Comparison of ENCODE assay signal across 11 mouse cellular contexts in the genomic region with DNA sequence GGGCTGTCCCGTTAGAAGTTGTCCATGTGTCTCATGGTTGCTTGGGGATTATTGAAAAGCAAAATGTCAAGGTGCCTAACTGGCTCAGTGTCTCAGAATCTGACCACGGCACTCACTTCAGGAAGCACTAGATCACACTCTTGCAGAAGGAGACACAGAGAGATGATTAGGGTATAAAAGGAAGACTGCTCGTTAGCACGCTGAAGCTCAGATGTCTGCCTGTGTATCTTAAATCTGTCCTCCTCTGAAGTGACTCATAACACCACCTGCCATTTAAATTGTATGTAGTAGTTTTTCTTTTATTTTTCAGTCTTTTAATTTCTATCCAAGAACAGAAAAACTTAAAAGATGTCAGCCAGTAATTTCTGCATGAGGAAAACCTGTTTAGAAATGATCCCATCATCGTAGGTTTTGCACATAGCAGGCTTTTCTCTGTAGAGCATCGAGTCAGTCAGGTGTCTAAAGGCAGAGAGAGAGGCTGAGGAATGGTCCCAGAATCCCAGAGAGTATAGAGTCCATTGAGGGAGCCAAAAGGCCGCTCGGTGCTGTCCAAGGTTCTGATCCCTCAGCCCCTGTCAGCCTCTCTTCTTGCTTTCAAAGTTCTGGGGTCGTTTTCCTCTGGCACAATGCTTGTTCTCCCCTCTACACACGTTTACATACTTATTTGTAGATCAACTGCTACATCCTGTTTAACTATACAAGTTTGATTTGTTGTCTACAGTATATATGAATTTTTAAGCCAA. TPM values are rescaled to one million over a fixed set of nuclear protein-coding genes. Genes with fewer than 3 reads are reported as not detected.
DNase-seq lines count a peak whose midpoint lies in the region; ATAC-seq lines count a peak whose summit lies in the region.
"Had no signal": no experiment of that assay in that cellular context is flagged by ENCODE, and none has a peak within 500 bp of the region (broad histone marks: within the 10 kb centered on the region; RNA-seq: fewer than 3 reads in every experiment).

No protein-coding gene starts in this region.

- ATAC-seq in hindbrain, embryonic 14.5 days (ENCODE audit: low FRiP score) = no peak
- ATAC-seq in monocyte, adult 5-6 weeks (replicated peaks; ENCODE audit: insufficient number of reproducible peaks, low FRiP score, low TSS enrichment, poor library complexity, severe bottlenecking) = no peak

- H3K27me3 ChIP-seq in hindbrain, embryonic 14.5 days (ENCODE audit: control insufficient read depth, insufficient read depth, low read length) = no peaks in the 10 kb centered on the region

- H3K36me3 ChIP-seq in hindbrain, embryonic 14.5 days (replicated peaks; ENCODE audit: control insufficient read depth, insufficient read depth) = peaks cover 62% of the 10 kb centered on the region

- peaks cover 34% of the 10 kb centered on the region for H3K4me1 ChIP-seq in hindbrain, embryonic 14.5 days (replicated peaks; ENCODE audit: control insufficient read depth, insufficient read depth, low read length)

- WGBS in hindbrain, embryonic 14.5 days = 31% methylated on average over 10 of the region's 10 CpGs

- H3K9me3 ChIP-seq in hindbrain, embryonic 14.5 days (ENCODE audit: control insufficient read depth, low read length) = no peaks in the 10 kb centered on the region

- no peak overlapping the region for H3K9ac ChIP-seq in hindbrain, embryonic 14.5 days

- H3K4me3 ChIP-seq in hindbrain, embryonic 14.5 days (replicated peaks; ENCODE audit: low read length) = no peak overlapping the region
- H3K4me3 ChIP-seq: erythroblast, embryonic 14.5 days had no signal

- H3K27ac ChIP-seq in hindbrain, embryonic 14.5 days = peak overlapping the region; percentile 69

- peak; percentile 20 for DNase-seq in ovary, postnatal 14 days (ENCODE audit: low spot score)
- DNase-seq in ovary, postnatal 10 days (ENCODE audit: low spot score) = no peak
- peak; percentile 39 for DNase-seq in embryo, embryonic 11.5 days (ENCODE audit: low read depth, low spot score)
- no peak for DNase-seq in hindbrain, embryonic 14.5 days (ENCODE audit: low spot score)
- DNase-seq in retina, embryonic 14.5 days (ENCODE audit: low spot score) = peak; percentile 67
- DNase-seq in left cerebral cortex, adult 8-10 months (ENCODE audit: low spot score in 2 of 2) = no peak
- DNase-seq: kidney, adult 11 months had no signal

- H3K4me2 ChIP-seq in hindbrain, embryonic 14.5 days (replicated peaks) = no peak overlapping the region
- H3K4me2 ChIP-seq: liver, embryonic 11.5 days had no signal

RNA-seq across cellular contexts. Expression of gene 7530416G11Rik, which starts 38.0 kb away (rescaled TPM):
- polyA plus RNA-seq in hindbrain, embryonic 14.5 days (2014; fragmentation: Nextera tagmentation; extraction: Ambion mirVana) = not detected in 2 replicates
- not detected for total RNA-seq in left cerebral cortex, adult 8-10 months (2022)
- total RNA-seq in monocyte, adult 5-6 weeks (2017) = not detected in 3 replicates
- total RNA-seq: adrenal gland, postnatal 4 days had no signal
- polyA plus RNA-seq: erythroblast, embryonic 14.5 days; liver, embryonic 11.5 days had no signal

Comparison
In these comparisons a context has a peak if more than half of its experiments do, and no peak if none do; other contexts are left out.
1. DNase-seq: peak in ovary, postnatal 14 days (single experiment), embryo, embryonic 11.5 days (single experiment) and retina, embryonic 14.5 days (single experiment); none in ovary, postnatal 10 days (single experiment), hindbrain, embryonic 14.5 days (single experiment) and left cerebral cortex, adult 8-10 months (0 of 2).